Mouse (Mus musculus): ENCODE data around the gene Mef2b.

Mef2b gene

GRCm38 (mm10) chr8:70134086-70134485 is 5.4 kb upstream of the Mef2b start:
- DNase-seq (ENCODE audit: low spot score in 2 of 2) = no peak

GRCm38 (mm10) chr8:70134931-70135330 is 4.6 kb upstream of the Mef2b start:
- DNase-seq (ENCODE audit: low spot score in 2 of 2) = no peak

- no peak for DNase-seq (ENCODE audit: low spot score in 2 of 2)
Observed at GRCm38 (mm10) chr8:70136591-70136990, 2.9 kb upstream of the Mef2b start.

GRCm38 (mm10) chr8:70137890-70138289 is 1.6 kb upstream of the Mef2b start:
- DNase-seq (ENCODE audit: low spot score in 2 of 2) = no peak

- no peak for DNase-seq (ENCODE audit: low spot score in 2 of 2)
Observed at GRCm38 (mm10) chr8:70139981-70140380, 470 bp downstream of the Mef2b start.

- no peak for DNase-seq (ENCODE audit: low spot score in 2 of 2)
Observed at GRCm38 (mm10) chr8:70147678-70148607, 8.4 kb downstream of the Mef2b start.

GRCm38 (mm10) chr8:70150158-70150557 is 10.6 kb downstream of the Mef2b start:
- DNase-seq (ENCODE audit: low spot score in 2 of 2) = no peak

GRCm38 (mm10) chr8:70152537-70153257 is 13.2 kb downstream of the Mef2b start:
- DNase-seq (ENCODE audit: low spot score in 2 of 2) = peak in 1 of 2 experiments; percentile 66

GRCm38 (mm10) chr8:70157240-70157800 is 17.8 kb downstream of the Mef2b start:
- no peak for DNase-seq (ENCODE audit: low spot score in 2 of 2)

- DNase-seq (ENCODE audit: low spot score in 2 of 2) = peak; percentile 47 to 59
Observed at GRCm38 (mm10) chr8:70158069-70158853, 18.8 kb downstream of the Mef2b start.

- no peak for DNase-seq (ENCODE audit: low spot score in 2 of 2)
Observed at GRCm38 (mm10) chr8:70159211-70159610, 19.7 kb downstream of the Mef2b start.

GRCm38 (mm10) chr8:70160015-70160414 is 20.5 kb downstream of the Mef2b start:
- DNase-seq (ENCODE audit: low spot score in 2 of 2) = no peak

- DNase-seq (ENCODE audit: low spot score in 2 of 2) = no peak
Observed at GRCm38 (mm10) chr8:70163316-70163715, 23.8 kb downstream of the Mef2b start.

- peak in 1 of 2 experiments; percentile 35 for DNase-seq (ENCODE audit: low spot score in 2 of 2)
Observed at GRCm38 (mm10) chr8:70166504-70167110, 27.1 kb downstream of the Mef2b start.

- DNase-seq (ENCODE audit: low spot score in 2 of 2) = no peak
Observed at GRCm38 (mm10) chr8:70170116-70170515, 30.6 kb downstream of the Mef2b start.

GRCm38 (mm10) chr8:70170748-70171147 is 31.2 kb downstream of the Mef2b start:
- DNase-seq (ENCODE audit: low spot score in 2 of 2) = no peak

- no peak for DNase-seq (ENCODE audit: low spot score in 2 of 2)
Observed at GRCm38 (mm10) chr8:70171240-70171639, 31.7 kb downstream of the Mef2b start.

- peak; percentile 87 to 90 for DNase-seq (ENCODE audit: low spot score in 2 of 2)
Observed at GRCm38 (mm10) chr8:70172043-70172681, 32.7 kb downstream of the Mef2b start, which contains the start of gene Tmem161a. Tmem161a (plus strand) TSS chr8:70172356.

GRCm38 (mm10) chr8:70173320-70173719 is 33.8 kb downstream of the Mef2b start:
- no peak for DNase-seq (ENCODE audit: low spot score in 2 of 2)

GRCm38 (mm10) chr8:70174079-70174478 is 34.6 kb downstream of the Mef2b start:
- no peak for DNase-seq (ENCODE audit: low spot score in 2 of 2)

- DNase-seq (ENCODE audit: low spot score in 2 of 2) = no peak
Observed at GRCm38 (mm10) chr8:70178231-70178630, 38.7 kb downstream of the Mef2b start.

Measured in frontal cortex, postnatal 14 days (tissue).